Mouse (Mus musculus) urinary bladder, postnatal 10 days (tissue): ENCODE results near the gene Cdcp2.
"Not testable (repeated sequence)": the region's sequence is repeated elsewhere in the genome, so short reads cannot be mapped to it uniquely, and the experiment has no call there.

Experiments used
- DNase-seq: peaks from one replicate; pipeline ENCODE4 v3.0.0; 2022; ENCODE audit warnings: low spot score

Cdcp2 gene

GRCm38 (mm10) chr4:107094484-107095187, 2.1 kb upstream of the Cdcp2 start:
- DNase-seq, result no peak

DNA sequence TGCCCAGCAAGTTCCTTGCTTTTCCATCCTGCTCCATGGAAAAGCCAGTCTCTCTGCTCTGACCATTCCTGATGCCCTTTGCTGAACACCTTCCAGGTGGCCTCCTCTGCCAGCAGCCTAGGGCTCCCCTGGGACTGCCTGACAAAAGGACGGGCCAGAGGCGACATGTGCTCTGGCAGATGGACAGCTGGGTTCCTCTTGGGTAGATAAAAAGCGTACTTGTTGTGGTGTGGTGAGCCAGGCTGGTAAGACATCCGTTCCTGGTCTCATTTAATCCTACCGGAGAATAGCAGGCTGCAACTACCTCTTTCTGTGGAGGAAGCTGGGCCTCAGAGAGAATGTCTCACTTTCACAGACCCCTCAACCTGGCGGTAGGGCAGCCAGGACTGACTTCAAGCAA, 648 bp upstream of the Cdcp2 start:
- DNase-seq, result no peak

GRCm38 (mm10) chr4:107097871-107098270, 1.2 kb downstream of the Cdcp2 start:
- DNase-seq, result no peak

GRCm38 (mm10) chr4:107098375-107098774, 1.7 kb downstream of the Cdcp2 start:
- no peak for DNase-seq

DNA sequence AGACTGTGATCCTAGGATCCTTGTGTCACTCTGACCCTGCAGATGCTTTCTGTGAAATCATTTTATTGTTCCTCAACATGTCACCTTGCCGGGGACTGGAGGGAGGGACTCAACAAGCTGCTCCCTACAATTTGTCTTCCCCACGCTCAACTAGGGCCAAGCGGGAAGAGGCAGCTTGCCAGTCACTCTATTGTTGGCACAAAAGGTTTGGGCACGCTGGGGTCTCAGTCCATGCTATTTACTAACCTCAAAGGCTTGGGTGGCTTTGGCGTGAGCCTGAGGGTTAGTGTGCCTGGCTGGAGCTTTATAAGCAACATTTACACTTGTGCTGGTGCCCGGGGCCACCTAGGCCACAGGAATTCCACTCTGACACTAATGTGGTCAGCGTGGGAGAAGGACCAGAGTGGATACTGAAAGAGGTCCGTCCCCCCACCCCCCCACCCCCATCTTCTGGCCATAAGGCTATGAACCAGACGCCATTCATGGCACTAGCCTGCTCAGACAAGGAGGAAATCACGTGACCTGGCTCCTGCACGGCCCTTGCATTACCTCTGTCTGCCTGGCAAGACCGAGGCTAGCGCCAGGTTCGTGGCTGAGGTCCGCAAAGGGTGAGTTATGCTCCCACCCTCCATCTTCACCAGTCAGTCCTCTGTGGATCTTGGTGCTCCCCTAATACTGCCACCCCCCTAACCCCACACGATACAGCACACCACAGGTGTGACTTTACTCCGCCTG, 2.3 kb downstream of the Cdcp2 start:
- DNase-seq, result no peak

GRCm38 (mm10) chr4:107102220-107102619, 5.5 kb downstream of the Cdcp2 start:
- DNase-seq, result no peak

DNA sequence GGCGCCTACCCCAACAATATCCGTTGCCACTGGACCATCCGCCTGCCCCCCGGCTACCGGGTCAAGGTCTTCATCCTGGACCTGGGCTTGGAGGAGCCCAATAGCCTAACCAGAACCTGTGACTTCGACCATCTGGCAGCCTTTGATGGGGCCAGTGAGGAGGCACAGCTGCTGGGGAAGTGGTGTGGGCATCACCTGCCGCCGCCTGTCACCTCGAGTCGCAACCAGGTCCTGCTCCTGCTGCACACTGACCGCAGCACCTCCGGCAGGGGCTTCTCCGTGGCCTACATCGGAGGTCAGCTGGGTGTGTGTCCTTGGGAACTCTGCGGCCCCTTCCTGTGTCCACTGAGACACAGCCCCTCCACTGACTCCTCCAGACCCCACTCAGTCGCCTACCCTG, 10.1 kb downstream of the Cdcp2 start:
- no peak for DNase-seq

- DNase-seq, result no peak
Measured at GRCm38 (mm10) chr4:107108291-107108731, 11.6 kb downstream of the Cdcp2 start.

- not testable (repeated sequence) for DNase-seq
Measured at GRCm38 (mm10) chr4:107109181-107109580, 12.5 kb downstream of the Cdcp2 start.

- no peak for DNase-seq
Measured at GRCm38 (mm10) chr4:107114278-107114677, 17.6 kb downstream of the Cdcp2 start.

GRCm38 (mm10) chr4:107117741-107118385, 21.2 kb downstream of the Cdcp2 start:
- DNase-seq, result no peak

DNA sequence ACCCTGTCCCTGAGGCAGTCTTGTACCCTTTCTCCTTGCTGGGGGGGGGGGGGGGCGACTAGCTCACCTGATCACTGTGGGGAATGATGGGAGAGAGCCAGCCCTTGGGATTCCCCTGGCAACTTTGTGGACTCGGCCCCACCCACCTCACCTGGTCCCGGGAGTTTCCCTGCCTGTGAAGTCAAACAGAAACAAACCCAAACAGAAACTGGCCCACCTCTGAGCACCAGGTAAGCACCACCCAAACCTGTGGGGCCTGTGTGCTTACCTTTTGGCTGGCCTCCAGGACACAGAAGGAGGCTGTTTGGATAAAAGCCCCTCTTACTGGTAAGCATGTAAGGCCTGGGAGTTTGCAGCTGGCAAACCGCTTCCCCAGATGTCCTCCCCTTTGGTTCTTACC, 22.4 kb downstream of the Cdcp2 start:
- no peak for DNase-seq

DNA sequence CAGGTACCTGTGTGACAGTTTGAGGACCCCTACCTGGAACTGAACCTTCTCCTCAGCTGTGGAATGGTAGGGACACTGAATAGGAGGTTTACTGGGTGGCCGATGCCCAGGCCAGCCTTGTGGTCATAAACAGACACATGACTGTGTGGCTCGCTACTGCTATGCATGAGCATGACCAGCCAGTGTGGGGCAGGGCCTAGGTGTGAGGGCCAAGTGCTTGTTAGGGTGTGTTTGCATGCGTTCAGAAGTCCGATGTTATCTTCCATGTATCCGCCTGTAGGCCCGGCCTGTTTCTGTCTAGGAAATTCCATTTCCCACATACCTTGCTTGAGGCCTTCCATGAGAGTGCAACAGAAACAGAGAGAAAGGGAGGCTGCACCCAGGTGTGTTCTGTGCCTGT, 24.0 kb downstream of the Cdcp2 start:
- no peak for DNase-seq

DNA sequence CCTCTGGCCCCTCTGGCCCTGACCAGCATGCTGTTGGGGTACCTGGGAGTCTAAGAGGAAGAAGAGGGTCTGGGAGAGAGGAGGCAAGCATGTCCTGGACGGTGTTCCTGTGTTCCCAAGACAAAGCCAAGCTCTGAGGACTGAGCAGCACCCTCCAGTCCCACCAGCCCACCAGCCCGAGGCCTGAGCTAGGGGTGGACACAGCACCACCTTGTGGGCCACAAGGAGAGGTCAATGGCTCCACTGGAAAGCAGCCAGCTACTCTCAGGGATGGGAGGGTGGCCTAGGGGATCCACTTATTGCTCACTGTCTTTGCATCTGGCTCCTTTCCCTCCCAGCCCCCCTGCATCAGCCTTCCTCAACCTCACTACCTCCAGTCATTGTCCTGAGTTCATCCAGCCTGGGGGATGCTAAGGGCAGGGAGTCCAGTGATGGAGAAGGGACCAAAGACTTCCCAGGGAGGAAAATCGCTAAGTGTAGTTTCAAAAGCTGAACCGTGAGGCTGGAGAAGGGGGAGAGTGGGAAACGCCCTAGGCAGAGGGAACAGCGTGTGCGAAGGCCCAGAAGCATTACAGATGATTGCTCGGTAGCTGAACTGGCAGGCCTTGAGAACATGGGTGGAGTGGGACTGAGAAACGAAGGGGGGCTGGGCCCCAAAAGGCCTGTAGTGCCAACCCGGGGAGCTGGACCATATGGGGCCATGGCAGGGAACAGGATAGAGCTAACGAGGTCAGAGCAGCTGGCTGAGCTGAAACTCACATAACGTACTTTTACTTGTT, 24.7 kb downstream of the Cdcp2 start:
- DNase-seq, result no peak

DNA sequence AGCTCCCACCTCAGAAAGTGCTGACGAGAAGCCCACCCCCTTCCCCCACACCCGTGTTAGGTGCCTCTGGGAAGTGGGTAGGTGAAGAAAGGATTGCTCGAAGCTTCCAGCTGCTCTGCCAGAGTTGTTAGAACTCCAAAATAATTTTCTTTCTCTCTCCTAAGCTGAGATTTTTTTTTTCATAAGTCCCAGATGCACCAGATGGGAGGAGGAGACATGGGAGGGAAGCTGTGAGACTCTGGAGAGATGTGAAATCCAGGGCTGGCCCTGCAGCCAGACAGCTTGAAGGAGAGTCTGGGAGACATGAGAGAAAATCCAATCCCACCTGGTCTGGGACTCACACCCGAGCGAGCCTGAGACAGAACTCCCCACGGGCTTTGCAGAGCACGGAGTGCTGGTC, 27.7 kb downstream of the Cdcp2 start:
- no peak for DNase-seq

- DNase-seq, result no peak
Measured at GRCm38 (mm10) chr4:107125101-107125500, 28.4 kb downstream of the Cdcp2 start.

GRCm38 (mm10) chr4:107126389-107126788, 29.7 kb downstream of the Cdcp2 start:
- no peak for DNase-seq

DNA sequence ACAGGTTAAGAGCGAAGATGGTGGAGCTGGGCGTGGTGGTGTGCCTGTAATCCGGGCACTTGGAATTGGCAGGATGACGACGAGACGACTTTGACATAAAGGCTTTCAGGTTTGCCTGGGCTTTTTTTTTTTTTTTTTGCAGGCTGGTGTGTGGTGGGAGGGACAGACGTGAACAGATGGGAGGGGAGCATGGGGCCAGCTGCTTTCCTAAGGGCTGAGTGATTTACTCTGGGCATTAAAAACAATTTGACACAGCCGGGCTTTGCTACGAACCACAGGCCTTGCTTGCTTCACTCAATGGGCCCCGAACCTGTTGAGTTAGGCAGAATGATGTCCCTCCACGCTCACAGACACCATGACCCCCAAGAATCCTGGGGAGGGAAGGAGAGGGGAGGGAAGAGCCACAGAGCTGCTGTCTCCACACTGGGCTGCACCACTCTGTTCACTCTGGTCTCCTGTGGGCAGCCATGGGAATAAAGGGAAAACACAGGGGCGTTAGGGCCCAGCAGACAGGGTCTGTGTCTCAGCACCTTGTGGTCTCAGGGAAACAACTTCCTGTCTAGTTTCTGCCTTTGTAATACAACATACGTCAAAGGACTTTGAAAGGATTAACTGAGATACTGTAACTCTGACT, 30.3 kb downstream of the Cdcp2 start:
- DNase-seq, result no peak

DNA sequence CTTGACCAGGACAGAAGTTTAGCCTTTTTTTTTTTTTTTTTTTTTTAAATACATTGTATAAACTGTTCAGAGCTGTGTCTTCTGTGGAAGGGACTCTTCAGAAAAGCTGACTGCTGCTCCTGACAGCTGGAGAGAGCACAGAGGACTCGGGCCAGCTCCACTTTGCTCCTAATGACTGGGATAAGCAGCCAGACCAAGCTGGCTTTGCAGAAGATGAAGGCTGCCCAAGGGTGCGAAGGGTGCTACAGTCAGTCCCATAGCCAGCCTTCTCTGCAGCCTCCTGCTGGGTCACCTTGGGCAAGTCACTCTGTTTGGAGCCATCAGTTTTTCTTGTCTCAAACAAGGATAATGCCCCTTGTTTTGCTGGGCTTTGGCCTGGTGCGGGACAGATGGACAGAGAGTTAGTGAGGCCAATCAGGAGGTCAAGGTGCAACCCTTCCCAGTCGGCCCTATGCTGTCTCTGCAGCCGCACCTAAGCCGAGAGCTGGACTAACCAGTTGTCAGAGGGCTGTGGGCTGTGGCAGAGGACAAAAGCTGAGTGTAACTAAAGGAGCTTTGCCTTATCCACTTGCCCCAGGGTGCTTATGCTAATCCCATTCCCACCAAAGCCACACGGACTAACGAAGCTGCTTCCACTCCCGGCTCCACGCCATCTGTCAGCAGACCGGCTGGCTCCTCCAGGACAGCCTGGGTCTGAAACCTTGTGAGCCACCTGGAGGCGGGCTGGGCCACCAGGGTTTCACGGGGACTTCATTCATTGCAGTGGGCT, 31.4 kb downstream of the Cdcp2 start:
- no peak for DNase-seq

DNA sequence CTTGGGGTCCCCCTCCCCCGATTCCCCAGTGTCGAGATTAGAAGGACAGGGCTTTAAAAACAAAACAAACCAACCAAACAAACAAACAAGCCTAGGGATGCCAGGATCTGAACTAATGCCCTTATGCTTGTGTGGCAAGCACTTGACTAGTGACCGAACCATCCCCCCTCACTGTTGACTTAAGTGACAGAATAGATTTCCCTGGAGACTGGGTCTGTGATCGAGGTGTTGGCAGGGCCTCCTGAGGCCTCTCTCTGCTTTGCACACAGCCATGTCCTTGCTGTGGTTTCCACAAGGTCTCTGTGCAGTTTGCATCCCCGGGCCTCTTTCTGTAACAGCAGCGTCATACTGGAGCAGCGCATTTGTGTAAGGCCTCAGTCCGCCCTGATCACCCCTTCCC, 32.7 kb downstream of the Cdcp2 start:
- no peak for DNase-seq

DNA sequence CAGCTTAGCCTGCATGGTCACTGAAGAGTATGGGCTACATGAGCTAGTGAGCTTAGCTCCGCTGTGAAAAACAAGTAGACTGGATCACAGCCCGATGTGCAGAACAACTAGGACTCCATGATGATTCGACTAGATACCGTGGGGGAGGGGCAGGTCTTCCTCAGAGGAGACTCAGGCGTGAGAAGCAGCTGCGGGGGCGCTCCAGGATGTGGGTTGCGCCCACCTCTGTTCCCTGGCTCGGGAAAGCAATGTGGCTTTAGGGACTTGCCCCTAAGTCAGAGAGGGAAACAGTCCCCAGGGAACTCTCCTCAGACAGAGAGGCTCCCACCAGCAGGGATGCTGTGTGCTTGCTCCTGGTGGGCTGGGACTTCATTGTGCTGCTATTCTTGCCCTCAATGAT, 33.8 kb downstream of the Cdcp2 start:
- DNase-seq, result no peak
